Mouse (Mus musculus) hindbrain, embryonic 10.5 days (tissue): ENCODE results near the gene Ccnl1. TPM values are rescaled to one million over a fixed set of nuclear protein-coding genes. Genes with fewer than 3 reads are reported as not detected.

Experiments used
- DNase-seq: peaks from one replicate; pipeline ENCODE4 v3.0.0-alpha.2; 2017; ENCODE audit warnings: low spot score
- H3K27ac ChIP-seq: fragments of 300-500 bp; sonication (generic); 2 replicates; pipeline ENCODE4 v1.5.1; 2016; ENCODE audit warnings: mild to moderate bottlenecking, moderate library complexity
- H3K27me3 ChIP-seq: fragments of 300-500 bp; sonication (generic); 2 replicates; pipeline ENCODE4 v1.6.1; 2016; ENCODE audit warnings: mild to moderate bottlenecking; ENCODE audit not compliant: poor library complexity, insufficient read depth, severe bottlenecking
- H3K36me3 ChIP-seq: fragments of 300-500 bp; sonication (generic); 2 replicates; pipeline ENCODE4 v1.6.1; 2016; ENCODE audit warnings: mild to moderate bottlenecking, moderate library complexity
- H3K4me1 ChIP-seq: fragments of 300-500 bp; sonication (generic); replicated peaks from 2 replicates; pipeline ENCODE4 v1.6.1; 2016; ENCODE audit warnings: mild to moderate bottlenecking
- H3K4me3 ChIP-seq: fragments of 300-500 bp; sonication (generic); 2 replicates; pipeline ENCODE4 v1.5.1; 2016; ENCODE audit warnings: mild to moderate bottlenecking, moderate library complexity
- H3K9me3 ChIP-seq: fragments of 300-500 bp; sonication (generic); 2 replicates; pipeline ENCODE4 v1.6.1; 2016; ENCODE audit warnings: mild to moderate bottlenecking, moderate library complexity
- WGBS: fragments of 180-500 bp; shearing (Covaris S2); methylation state at CpG from one replicate; pipeline ENCODE4 v1.1.7; 2016; 5-methylcytosine and 5-hydroxymethylcytosine counted together
- polyA plus RNA-seq: library from polyadenylated mRNA; unstranded; fragments of >200 nt; fragmentation: Nextera tagmentation; extraction: Ambion mirVana; gene quantifications from 2 replicates; pipeline ENCODE4 v1.2.1, GENCODE M21; 2016

The Ccnl1 gene
- polyA plus RNA-seq: 84.6 and 104 TPM in 2 replicates

GRCm38 (mm10) chr3:65958102-65958839 is at the start of gene Ccnl1:
Ccnl1 (minus strand) TSS chr3:65958249.
- no peaks in the 10 kb centered on the region for H3K27me3 ChIP-seq
- H3K9me3 ChIP-seq: no peaks in the 10 kb centered on the region
- DNase-seq: peak; percentile 95
- WGBS: under 1% methylated on average over 70 of the region's 70 CpGs
- peak within 1 kb of the TSS; percentile 98 for H3K4me3 ChIP-seq
- peaks cover 36% of the 10 kb centered on the region for H3K36me3 ChIP-seq
- peak within 1 kb of the TSS; percentile 100 for H3K27ac ChIP-seq
- peaks cover 45% of the 10 kb centered on the region for H3K4me1 ChIP-seq

DNA sequence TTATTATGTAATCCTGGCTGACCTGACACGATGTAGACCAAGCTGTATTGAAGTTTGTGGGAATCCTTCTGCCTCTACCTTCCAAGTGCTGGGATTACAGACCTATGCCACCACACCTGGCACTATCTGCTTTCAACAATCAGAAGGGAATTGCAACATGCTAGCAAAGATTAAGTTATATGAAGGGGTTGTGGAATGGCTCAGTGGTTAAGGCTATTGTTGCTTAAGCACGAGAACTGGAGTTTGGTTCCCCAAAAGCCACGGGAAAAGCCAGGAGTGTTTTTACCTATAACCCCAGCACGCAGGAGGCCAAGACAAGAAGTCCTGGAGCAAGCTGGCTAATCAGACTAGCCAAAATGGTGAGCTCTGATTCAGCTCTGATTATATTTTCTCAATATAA is 46.9 kb upstream of the Ccnl1 start:
- H3K9me3 ChIP-seq: no peaks in the 10 kb centered on the region

GRCm38 (mm10) chr3:66004220-66004951 is 46.3 kb upstream of the Ccnl1 start:
- Histone ChIP-seq H3K27ac (no peak overlapping the region), H3K9me3 (no peaks in the 10 kb centered on the region), H3K4me3 (no peak overlapping the region), H3K27me3 (no peaks in the 10 kb centered on the region), H3K36me3 (no peaks in the 10 kb centered on the region), H3K4me1 (no peaks in the 10 kb centered on the region; the same call in 1 of the 2 replicates)
- no peak for DNase-seq
- 75% methylated on average over 7 of the region's 7 CpGs for WGBS

More for the DNA sequence above, 46.9 kb upstream of the Ccnl1 start:
- no peaks in the 10 kb centered on the region; the same call in 1 of the 2 replicates for H3K4me1 ChIP-seq
- WGBS: 83% methylated on average over 4 of the region's 4 CpGs
- no peak for DNase-seq
- no peaks in the 10 kb centered on the region for H3K27me3 ChIP-seq
- no peak overlapping the region for H3K4me3 ChIP-seq
- H3K27ac ChIP-seq: no peak overlapping the region
- no peaks in the 10 kb centered on the region for H3K36me3 ChIP-seq

- no peak overlapping the region for H3K27ac ChIP-seq
- WGBS: 80% methylated on average over 2 of the region's 2 CpGs
- no peak overlapping the region for H3K4me3 ChIP-seq
Measured at GRCm38 (mm10) chr3:66000400-66000799, 42.4 kb upstream of the Ccnl1 start.

DNA sequence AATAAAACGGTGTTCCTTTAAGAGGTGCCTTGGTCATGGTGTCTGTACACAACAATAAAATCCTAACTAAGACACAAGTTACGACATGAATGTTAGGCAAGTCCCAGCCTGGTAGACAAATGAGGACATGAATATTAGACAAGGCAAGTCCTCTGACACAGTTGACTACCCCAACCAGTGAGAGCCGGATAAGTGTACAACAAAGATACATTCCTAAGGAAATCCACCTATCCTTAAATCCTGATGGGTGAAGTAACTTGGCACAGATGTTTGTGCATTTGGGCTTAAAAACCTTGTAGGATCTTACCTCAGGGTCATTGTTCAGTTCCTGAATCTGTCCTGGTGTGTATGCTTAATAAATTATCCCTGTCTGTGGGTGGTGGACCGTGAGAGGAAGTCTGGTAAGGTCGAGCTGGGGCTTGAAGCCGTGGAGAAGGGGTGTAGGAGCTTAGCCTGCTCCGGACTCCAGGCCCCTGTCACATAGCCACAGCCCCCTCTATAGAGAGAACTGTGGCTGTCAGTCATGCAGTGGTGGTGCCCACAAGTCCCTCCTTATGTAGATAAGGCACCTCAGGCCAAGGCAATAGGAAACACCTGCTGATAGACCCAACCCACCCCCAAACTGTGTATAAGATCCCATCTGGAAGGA is 39.4 kb upstream of the Ccnl1 start:
- Histone ChIP-seq H3K9me3 (no peaks in the 10 kb centered on the region), H3K27me3 (no peaks in the 10 kb centered on the region), H3K4me3 (no peak overlapping the region), H3K36me3 (no peaks in the 10 kb centered on the region), H3K27ac (no peak overlapping the region), H3K4me1 (no peaks in the 10 kb centered on the region; the same call in 1 of the 2 replicates)
- 77% methylated on average over 7 of the region's 7 CpGs for WGBS
- DNase-seq: no peak

More at GRCm38 (mm10) chr3:66000400-66000799, 42.4 kb upstream of the Ccnl1 start:
- H3K9me3 ChIP-seq: no peaks in the 10 kb centered on the region
- no peaks in the 10 kb centered on the region for H3K36me3 ChIP-seq
- H3K4me1 ChIP-seq: no peaks in the 10 kb centered on the region; the same call in 1 of the 2 replicates
- DNase-seq: no peak
- H3K27me3 ChIP-seq: no peaks in the 10 kb centered on the region

- 83% methylated on average over 11 of the region's 11 CpGs for WGBS
- DNase-seq: no peak
- H3K9me3 ChIP-seq: no peaks in the 10 kb centered on the region
Measured at GRCm38 (mm10) chr3:65992395-65993340, 34.6 kb upstream of the Ccnl1 start.

DNA sequence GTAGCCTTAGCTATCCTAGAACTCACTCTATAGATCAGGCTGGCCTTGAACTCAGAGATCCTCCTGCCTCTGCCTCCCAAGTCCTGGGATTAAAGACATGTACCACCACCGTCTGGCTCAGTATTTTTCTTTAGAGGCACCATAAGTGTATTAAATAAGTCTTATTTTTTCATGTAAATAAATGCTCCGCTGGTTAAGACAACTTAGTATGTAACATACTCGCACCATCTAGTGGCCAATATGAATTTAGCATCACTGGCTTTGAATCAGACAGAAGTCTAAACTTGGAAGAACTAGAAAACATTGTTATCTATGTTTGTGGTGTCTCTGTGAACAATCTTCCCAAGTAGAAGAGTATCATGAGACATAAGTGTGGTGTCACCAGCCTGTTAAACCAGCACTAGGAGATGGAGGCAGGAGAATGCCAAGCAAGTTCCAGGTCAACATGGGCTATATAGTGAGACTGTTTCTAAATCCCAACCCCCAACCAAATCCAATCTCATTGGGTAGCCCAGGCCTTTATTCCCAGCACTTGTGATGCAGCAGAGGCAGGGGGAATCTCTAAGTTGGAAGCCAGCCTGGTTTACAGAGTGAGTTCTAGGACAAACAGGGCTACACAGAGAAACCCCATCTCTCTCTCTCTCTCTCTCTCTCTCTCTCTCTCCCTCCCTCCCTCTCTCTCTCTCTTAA is 33.1 kb upstream of the Ccnl1 start:
- Histone ChIP-seq H3K36me3 (no peaks in the 10 kb centered on the region), H3K9me3 (no peaks in the 10 kb centered on the region), H3K4me3 (no peak overlapping the region), H3K27me3 (no peaks in the 10 kb centered on the region), H3K27ac (no peak overlapping the region), H3K4me1 (no peaks in the 10 kb centered on the region)
- 30% methylated on average over 3 of the region's 3 CpGs for WGBS
- DNase-seq: no peak

More at GRCm38 (mm10) chr3:65992395-65993340, 34.6 kb upstream of the Ccnl1 start:
- no peaks in the 10 kb centered on the region for H3K36me3 ChIP-seq
- H3K4me3 ChIP-seq: no peak overlapping the region
- no peaks in the 10 kb centered on the region for H3K27me3 ChIP-seq
- no peak overlapping the region for H3K27ac ChIP-seq
- H3K4me1 ChIP-seq: no peaks in the 10 kb centered on the region

- Histone ChIP-seq H3K36me3 (no peaks in the 10 kb centered on the region), H3K4me3 (no peak overlapping the region), H3K4me1 (no peaks in the 10 kb centered on the region), H3K9me3 (no peaks in the 10 kb centered on the region), H3K27me3 (no peaks in the 10 kb centered on the region), H3K27ac (no peak overlapping the region)
- WGBS: 89% methylated on average over 4 of the region's 4 CpGs
- DNase-seq: no peak
Measured at GRCm38 (mm10) chr3:65990524-65990923, 32.5 kb upstream of the Ccnl1 start.

DNA sequence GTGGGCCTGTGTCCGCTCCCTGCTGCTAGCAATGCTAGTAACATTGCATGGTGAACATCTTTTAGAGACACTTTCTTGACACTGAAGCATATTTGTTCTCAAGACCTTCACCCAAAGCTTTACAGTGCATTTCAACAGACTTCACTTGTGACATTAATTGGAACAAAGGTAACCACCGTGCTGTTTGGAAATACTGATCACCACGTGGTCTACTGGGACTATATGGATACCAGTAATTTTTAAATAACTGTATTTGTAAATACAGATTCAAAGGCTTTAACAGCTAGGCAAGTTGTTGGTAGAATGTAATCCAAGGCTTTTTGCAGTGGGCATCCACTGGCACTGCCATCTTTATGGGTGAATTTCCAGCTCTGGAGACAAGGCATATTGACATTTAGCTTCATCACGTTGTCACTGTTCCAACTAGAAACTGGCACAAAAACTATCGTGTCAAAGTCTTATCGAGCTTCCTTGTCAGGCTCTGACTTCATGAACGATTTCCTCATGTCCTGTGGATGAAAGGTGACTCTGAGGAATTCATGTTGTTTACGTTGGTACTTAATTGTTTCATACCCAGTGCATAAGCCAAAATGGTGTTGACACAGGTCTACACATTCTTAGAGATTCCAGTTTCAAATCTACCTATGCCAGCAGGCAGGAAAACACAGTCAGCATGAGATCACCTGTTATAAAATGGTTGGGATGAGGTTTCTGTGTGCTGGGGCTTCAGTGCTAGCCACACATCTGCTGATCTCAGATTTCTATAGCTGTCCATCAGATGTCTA is 30.9 kb upstream of the Ccnl1 start:
- no peaks in the 10 kb centered on the region for H3K9me3 ChIP-seq
- DNase-seq: no peak
- H3K4me1 ChIP-seq: no peaks in the 10 kb centered on the region
- no peak overlapping the region for H3K4me3 ChIP-seq
- no peaks in the 10 kb centered on the region for H3K27me3 ChIP-seq
- WGBS: 86% methylated on average over 8 of the region's 8 CpGs
- H3K36me3 ChIP-seq: no peaks in the 10 kb centered on the region
- no peak overlapping the region for H3K27ac ChIP-seq

DNA sequence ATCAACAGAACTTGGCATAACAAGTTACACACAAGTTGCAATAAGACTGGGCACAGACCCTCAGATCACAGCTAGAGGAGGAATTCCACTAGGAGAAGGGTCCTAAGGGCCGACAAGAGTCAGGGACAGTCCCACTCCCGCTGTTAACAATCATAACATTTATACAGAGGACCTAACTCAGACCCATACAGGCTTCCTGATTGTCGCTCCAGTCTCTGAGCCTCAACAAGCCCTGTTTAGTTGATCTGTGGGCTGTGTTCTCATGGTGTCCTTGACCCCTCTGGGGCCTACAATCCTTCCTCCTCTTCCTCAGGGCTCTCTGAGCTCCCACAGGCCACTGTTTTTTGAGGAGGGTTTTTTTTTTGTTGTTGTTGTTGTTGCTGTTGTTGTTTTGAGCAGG is 18.2 kb upstream of the Ccnl1 start:
- no peak for DNase-seq
- WGBS: 50% methylated on average over 3 of the region's 3 CpGs
- H3K4me1 ChIP-seq: peaks cover 32% of the 10 kb centered on the region
- peak overlapping the region; percentile 97 for H3K27ac ChIP-seq
- H3K27me3 ChIP-seq: 0 out of 2 replicates have a peak, but pooled peaks cover 2% of the 10 kb centered on the region
- no peaks in the 10 kb centered on the region for H3K9me3 ChIP-seq
- H3K4me3 ChIP-seq: no peak overlapping the region
- no peaks in the 10 kb centered on the region for H3K36me3 ChIP-seq

DNA sequence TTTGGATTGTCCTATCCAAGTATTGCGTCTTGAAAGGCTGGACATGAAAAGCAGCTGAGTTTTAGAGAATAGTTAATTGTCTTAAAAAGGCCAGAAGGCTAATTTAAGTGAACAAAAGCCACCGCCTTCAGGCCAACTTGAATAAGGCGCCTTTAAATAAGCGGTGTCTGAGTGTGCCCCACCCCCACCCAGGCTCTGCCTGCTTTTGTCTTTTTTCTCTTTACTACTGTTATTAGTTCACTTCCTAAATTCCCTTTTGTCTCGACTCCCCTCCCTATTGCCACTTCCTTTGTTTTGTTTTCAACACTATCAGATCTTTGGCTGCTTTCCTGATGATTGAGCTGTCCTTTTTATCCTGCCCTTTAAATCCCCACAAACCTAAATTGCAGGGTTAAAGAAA is 17.3 kb upstream of the Ccnl1 start:
- Histone ChIP-seq H3K4me1 (peaks cover 32% of the 10 kb centered on the region), H3K27me3 (0 out of 2 replicates have a peak, but pooled peaks cover 2% of the 10 kb centered on the region), H3K36me3 (no peaks in the 10 kb centered on the region), H3K27ac (peak overlapping the region; percentile 97), H3K9me3 (no peaks in the 10 kb centered on the region), H3K4me3 (peak overlapping the region; percentile 69)
- DNase-seq: peak; percentile 32
- WGBS: 4% methylated on average over 5 of the region's 5 CpGs
